Mouse (Mus musculus) stomach, postnatal 0 days (tissue): ENCODE measurements around the gene Tmem107. TPM values are rescaled to one million over a fixed set of nuclear protein-coding genes. Genes with fewer than 3 reads are reported as not detected.

Source experiments
- ATAC-seq: fragments of 200-750 bp; cut with Nextera tagmentation; 2 replicates; pipeline ENCODE4 v1.8.0; 2017; ENCODE audit not compliant: low FRiP score, low TSS enrichment
- DNase-seq: peaks from one replicate; pipeline ENCODE4 v3.0.0-alpha.2; 2016; ENCODE audit warnings: low spot score
- H3K27ac ChIP-seq: fragments of 300-500 bp; sonication (generic); replicated peaks from 2 replicates; pipeline ENCODE4 v1.5.1; 2014; ENCODE audit warnings: mild to moderate bottlenecking, control low read depth
- H3K27me3 ChIP-seq: fragments of 300-500 bp; sonication (generic); 2 replicates; pipeline ENCODE4 v1.6.1; 2014; ENCODE audit warnings: low read length; ENCODE audit not compliant: control insufficient read depth, insufficient read depth
- H3K36me3 ChIP-seq: fragments of 300-500 bp; sonication (generic); 2 replicates; pipeline ENCODE4 v1.6.1; 2014; ENCODE audit warnings: low read length, mixed read lengths; ENCODE audit not compliant: control insufficient read depth, insufficient read depth
- H3K4me1 ChIP-seq: fragments of 300-500 bp; sonication (generic); replicated peaks from 2 replicates; pipeline ENCODE4 v1.6.1; 2014; ENCODE audit warnings: antibody characterized with exemption; ENCODE audit not compliant: control insufficient read depth, insufficient read depth
- H3K4me2 ChIP-seq: fragments of 300-500 bp; sonication (generic); replicated peaks from 2 replicates; pipeline ENCODE4 v1.6.1; 2014; ENCODE audit warnings: low read depth, mild to moderate bottlenecking, control low read depth, moderate library complexity
- H3K4me3 ChIP-seq: fragments of 300-500 bp; sonication (generic); 2 replicates; pipeline ENCODE4 v1.5.1; 2014; ENCODE audit warnings: low read depth, low read length, control low read depth
- H3K9ac ChIP-seq: fragments of 300-500 bp; sonication (generic); 2 replicates; pipeline ENCODE4 v1.6.1; 2014; ENCODE audit warnings: mild to moderate bottlenecking, low read length, control low read depth, mixed read lengths
- H3K9me3 ChIP-seq: fragments of 300-500 bp; sonication (generic); 2 replicates; pipeline ENCODE4 v1.6.1; 2016; ENCODE audit warnings: low read length; ENCODE audit not compliant: control insufficient read depth
- CTCF ChIP-seq: IDR thresholded peaks from 2 replicates; pipeline ENCODE4 v1.5.1; 2016; ENCODE audit warnings: antibody characterized with exemption, low read depth, mild to moderate bottlenecking, moderate library complexity
- EP300 ChIP-seq: optimal IDR thresholded peaks from 2 replicates; pipeline ENCODE3; 2016; ENCODE audit warnings: antibody characterized with exemption
- WGBS: fragments of 180-500 bp; shearing (Covaris S2); extraction: QIAGEN DNeasy Blood & Tissue Kit; methylation state at CpG from one replicate; pipeline ENCODE4 v1.1.7; 2014; 5-methylcytosine and 5-hydroxymethylcytosine counted together
- polyA plus RNA-seq: library from polyadenylated mRNA; unstranded; fragments of >200 nt; fragmentation: Nextera tagmentation; extraction: Ambion mirVana; gene quantifications from 2 replicates; pipeline ENCODE4 v1.2.1, GENCODE M21; 2015

Tmem107 gene
- polyA plus RNA-seq, 1 experiment from 2014 or later = 30.8 TPM

- H3K4me2 ChIP-seq = no peak overlapping the region
- DNase-seq (no peak), ATAC-seq (no peak)
- no peaks in the 10 kb centered on the region; the same call in 1 of the 2 replicates for H3K4me1 ChIP-seq
- no peak overlapping the region for H3K9ac ChIP-seq
- TF ChIP-seq EP300 (no peak), CTCF (no peak)
- H3K4me3 ChIP-seq = no peak overlapping the region
- H3K36me3 ChIP-seq = peaks cover 91% of the 10 kb centered on the region
- H3K27me3 ChIP-seq = no peaks in the 10 kb centered on the region
- no peaks in the 10 kb centered on the region for H3K9me3 ChIP-seq
- 85% methylated on average over 6 of the region's 6 CpGs for WGBS
- H3K27ac ChIP-seq = no peak overlapping the region
These were observed 34.6 kb downstream of the Tmem107 start for GRCm38 (mm10) chr11:69105227-69105626.

GRCm38 (mm10) chr11:69105796-69106195 is 35.2 kb downstream of the Tmem107 start:
- Histone ChIP-seq H3K27me3 (no peaks in the 10 kb centered on the region), H3K36me3 (peaks cover 86% of the 10 kb centered on the region), H3K4me3 (no peak overlapping the region), H3K9me3 (no peaks in the 10 kb centered on the region), H3K27ac (no peak overlapping the region), H3K4me2 (no peak overlapping the region), H3K9ac (no peak overlapping the region), H3K4me1 (no peaks in the 10 kb centered on the region)
- TF ChIP-seq EP300 (no peak), CTCF (no peak)
- ATAC-seq (no peak), DNase-seq (no peak)
- WGBS = 68% methylated on average over 2 of the region's 2 CpGs

GRCm38 (mm10) chr11:69106299-69106698 is 35.7 kb downstream of the Tmem107 start:
- TF ChIP-seq CTCF (no peak), EP300 (no peak)
- Histone ChIP-seq H3K4me2 (no peak overlapping the region), H3K27me3 (no peaks in the 10 kb centered on the region), H3K9me3 (no peaks in the 10 kb centered on the region), H3K27ac (no peak overlapping the region), H3K9ac (no peak overlapping the region), H3K4me3 (no peak overlapping the region), H3K4me1 (no peaks in the 10 kb centered on the region), H3K36me3 (peaks cover 81% of the 10 kb centered on the region)
- no peak for DNase-seq
- 90% methylated on average over 11 of the region's 11 CpGs for WGBS
- ATAC-seq = no peak

- Histone ChIP-seq H3K4me3 (no peak overlapping the region), H3K4me1 (no peaks in the 10 kb centered on the region), H3K36me3 (peaks cover 76% of the 10 kb centered on the region), H3K9ac (no peak overlapping the region), H3K27me3 (no peaks in the 10 kb centered on the region), H3K9me3 (no peaks in the 10 kb centered on the region), H3K27ac (no peak overlapping the region), H3K4me2 (no peak overlapping the region)
- TF ChIP-seq EP300 (no peak), CTCF (no peak)
- ATAC-seq (no peak), DNase-seq (no peak)
- WGBS = 86% methylated on average over 11 of the region's 11 CpGs
These were observed 36.2 kb downstream of the Tmem107 start for GRCm38 (mm10) chr11:69106842-69107241.

GRCm38 (mm10) chr11:69107676-69108075 is 37.1 kb downstream of the Tmem107 start:
- Histone ChIP-seq H3K9me3 (no peaks in the 10 kb centered on the region), H3K9ac (no peak overlapping the region), H3K4me3 (no peak overlapping the region), H3K27me3 (no peaks in the 10 kb centered on the region), H3K4me2 (no peak overlapping the region), H3K4me1 (no peaks in the 10 kb centered on the region), H3K36me3 (peaks cover 68% of the 10 kb centered on the region), H3K27ac (no peak overlapping the region)
- TF ChIP-seq CTCF (no peak), EP300 (no peak)
- WGBS = 90% methylated on average over 11 of the region's 11 CpGs
- ATAC-seq (no peak), DNase-seq (no peak)

- 92% methylated on average over 9 of the region's 9 CpGs for WGBS
- DNase-seq (no peak), ATAC-seq (no peak)
- Histone ChIP-seq H3K9me3 (no peaks in the 10 kb centered on the region), H3K36me3 (peaks cover 62% of the 10 kb centered on the region), H3K27me3 (no peaks in the 10 kb centered on the region), H3K4me3 (no peak overlapping the region), H3K4me2 (no peak overlapping the region), H3K4me1 (no peaks in the 10 kb centered on the region), H3K27ac (no peak overlapping the region), H3K9ac (no peak overlapping the region)
- TF ChIP-seq EP300 = no peak
- no peak for TF ChIP-seq CTCF
These were observed 37.6 kb downstream of the Tmem107 start for GRCm38 (mm10) chr11:69108223-69108622.
